Mouse (Mus musculus): ENCODE results near the gene Trmo.

DNA sequence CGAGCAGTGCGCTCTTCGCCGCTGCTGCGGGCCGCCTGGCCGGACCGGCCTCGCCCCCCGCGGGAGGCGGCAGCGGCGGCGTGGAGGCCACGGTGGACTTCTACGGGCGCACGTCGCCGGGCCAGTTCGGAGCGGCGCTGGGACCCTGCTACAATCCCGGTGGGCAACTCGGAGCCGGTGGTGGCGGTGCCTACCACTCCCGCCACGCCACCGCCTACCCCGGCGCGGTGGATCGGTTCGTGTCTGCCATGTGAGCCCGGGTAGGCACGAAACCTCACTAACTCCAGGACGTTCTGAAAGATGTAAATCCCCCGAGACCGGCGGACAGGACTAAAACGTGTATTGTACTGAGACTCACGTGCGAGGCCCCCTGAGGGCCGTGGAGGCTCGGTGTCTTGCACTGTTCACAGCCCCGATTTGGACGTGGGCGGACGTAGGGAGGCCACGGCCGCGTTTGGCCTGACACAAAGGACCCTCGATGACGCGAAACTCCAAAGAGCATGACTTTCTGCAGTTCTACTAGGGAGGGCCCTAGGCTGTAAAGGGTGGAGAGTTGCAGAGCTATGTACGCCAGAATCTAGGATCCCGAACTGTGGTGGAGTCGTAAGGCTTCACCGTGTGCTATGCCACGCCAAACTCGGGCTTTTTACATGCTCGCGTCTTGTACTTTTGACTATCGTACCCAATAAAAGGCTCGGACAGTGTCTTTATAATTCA is 44.0 kb downstream of the Trmo start:
- TF ChIP-seq ZC3H11A (IDR thresholded peaks at IDR 0.05; ENCODE audit: low read depth, low read length): no peak
- TF ChIP-seq CTCF (IDR thresholded peaks at IDR 0.05 in 2 of 3, conservative IDR thresholded peaks at IDR 0.05 in 1 of 3; ENCODE audit: control insufficient read depth in 1 of 3, insufficient read depth in 1 of 3, low read depth in 2 of 3, low read length in 3 of 3, poor library complexity in 1 of 3, severe bottlenecking in 1 of 3): no peak
- TF ChIP-seq MXI1 (IDR thresholded peaks at IDR 0.05; ENCODE audit: low read depth, low read length): no peak
- no peak for TF ChIP-seq MAX (IDR thresholded peaks at IDR 0.05; ENCODE audit: low read length)
- no peak for TF ChIP-seq MEF2A (IDR thresholded peaks at IDR 0.05; ENCODE audit: extremely low read depth, insufficient replicate concordance, low read depth, low read length, poor library complexity, severe bottlenecking)
- TF ChIP-seq POLR2A (IDR thresholded peaks at IDR 0.05; ENCODE audit: control insufficient read depth in 1 of 2, insufficient read depth in 1 of 2, low read depth in 1 of 2, low read length in 2 of 2, poor library complexity in 1 of 2): no peak
- no peak for TF ChIP-seq USF2 (IDR thresholded peaks at IDR 0.05; ENCODE audit: borderline replicate concordance in 1 of 2, insufficient read depth in 1 of 2, low read depth in 1 of 2, low read length in 2 of 2)
- TF ChIP-seq EP300 (IDR thresholded peaks at IDR 0.05; ENCODE audit: low read depth in 1 of 2, low read length in 2 of 2): no peak
- no peak for TF ChIP-seq E2F4 (IDR thresholded peaks at IDR 0.05; ENCODE audit: borderline replicate concordance, low read depth, low read length)
- no peak for TF ChIP-seq TAL1 (IDR thresholded peaks at IDR 0.05; ENCODE audit: low read length)
- no peak for TF ChIP-seq ZKSCAN1 (IDR thresholded peaks at IDR 0.05; ENCODE audit: low read depth, low read length)
- no peak for TF ChIP-seq POLR2AphosphoS2 (IDR thresholded peaks at IDR 0.05; ENCODE audit: low read length)
